Comparison of ENCODE assay signal across 24 mouse cellular contexts in genomic region chr10:93152698-93153097, GRCm38 (mm10).
"Had no signal": no experiment of that assay in that cellular context is flagged by ENCODE, and none has a peak within 500 bp of the region (broad histone marks: within the 10 kb centered on the region; RNA-seq: fewer than 3 reads in every experiment).

No protein-coding gene starts in this region.

- H3K4me1 ChIP-seq: heart, embryonic 15.5 days; hindbrain, embryonic 10.5 days; hindbrain, embryonic 12.5 days; intestine, embryonic 15.5 days; limb, embryonic 10.5 days; limb, embryonic 12.5 days had no signal

- ATAC-seq: hindbrain, embryonic 16.5 days; intestine, embryonic 15.5 days; intestine, postnatal 0 days had no signal

- DNase-seq: gastrocnemius, postnatal 14 days; gastrocnemius, postnatal 36 days; heart, adult 18-20 months; heart, postnatal 14 days; heart, postnatal 4 days; kidney, adult 18-20 months; kidney, adult 8-10 months; kidney, postnatal 10 days; kidney, postnatal 25 days; kidney, postnatal 4 days; liver; liver, embryonic 13.5 days had no signal

- H3K27ac ChIP-seq: heart, embryonic 13.5 days; heart, embryonic 15.5 days; hindbrain, embryonic 10.5 days; hindbrain, embryonic 12.5 days; hindbrain, embryonic 14.5 days; intestine, embryonic 15.5 days; layer of hippocampus, adult 2 months; left cerebral cortex, adult 2 months; limb, embryonic 10.5 days; limb, embryonic 12.5 days; liver, embryonic 13.5 days had no signal

- H3K27me3 ChIP-seq: heart, embryonic 13.5 days; heart, embryonic 15.5 days; hindbrain, embryonic 12.5 days; intestine, embryonic 15.5 days; limb, embryonic 12.5 days; liver, embryonic 13.5 days had no signal

- H3K36me3 ChIP-seq: heart, embryonic 13.5 days; heart, embryonic 15.5 days; hindbrain, embryonic 10.5 days; hindbrain, embryonic 12.5 days; intestine, embryonic 15.5 days; limb, embryonic 10.5 days; limb, embryonic 12.5 days; liver, embryonic 13.5 days had no signal

- H3K9ac ChIP-seq: heart, embryonic 13.5 days; heart, embryonic 15.5 days; hindbrain, embryonic 12.5 days; hindbrain, embryonic 14.5 days; intestine, embryonic 15.5 days; limb, embryonic 12.5 days; liver, embryonic 13.5 days had no signal

- H3K4me3 ChIP-seq: heart, embryonic 13.5 days; heart, embryonic 15.5 days; hindbrain, embryonic 10.5 days; hindbrain, embryonic 12.5 days; intestine, embryonic 15.5 days; layer of hippocampus, adult 2 months; left cerebral cortex, adult 2 months; limb, embryonic 10.5 days; limb, embryonic 12.5 days; liver, embryonic 13.5 days had no signal
